Mouse (Mus musculus): Measurements from ENCODE around the gene Ap5b1. TPM values are rescaled to one million over a fixed set of nuclear protein-coding genes. Genes with fewer than 3 reads are reported as not detected.
A peak's percentile ranks its signal among the peaks of the same experiment; 100 is the strongest.

Ap5b1 gene
- polyA plus RNA-seq (2016; fragmentation: Nextera tagmentation; extraction: Ambion mirVana) = 1.2 and 1.4 TPM in 2 replicates

- WGBS = 1% methylated on average over 100 of the region's 102 CpGs
- Histone ChIP-seq H3K4me3 (peak within 1 kb of the TSS; percentile 84), H3K4me1 (peaks cover 32% of the 10 kb centered on the region), H3K27ac (peak within 1 kb of the TSS; percentile 85), H3K27me3 (ENCODE audit: low read depth, poor library complexity, severe bottlenecking) (peaks cover 65% of the 10 kb centered on the region), H3K9me3 (replicated peaks) (no peaks in the 10 kb centered on the region), H3K36me3 (no peaks in the 10 kb centered on the region)
- DNase-seq (ENCODE audit: low spot score) = peak; percentile 96
Observed at GRCm38 (mm10) chr19:5567534-5568469, at the start of gene Ap5b1. TSS of gene Ap5b1 (plus strand) at chr19:5568025.

DNA sequence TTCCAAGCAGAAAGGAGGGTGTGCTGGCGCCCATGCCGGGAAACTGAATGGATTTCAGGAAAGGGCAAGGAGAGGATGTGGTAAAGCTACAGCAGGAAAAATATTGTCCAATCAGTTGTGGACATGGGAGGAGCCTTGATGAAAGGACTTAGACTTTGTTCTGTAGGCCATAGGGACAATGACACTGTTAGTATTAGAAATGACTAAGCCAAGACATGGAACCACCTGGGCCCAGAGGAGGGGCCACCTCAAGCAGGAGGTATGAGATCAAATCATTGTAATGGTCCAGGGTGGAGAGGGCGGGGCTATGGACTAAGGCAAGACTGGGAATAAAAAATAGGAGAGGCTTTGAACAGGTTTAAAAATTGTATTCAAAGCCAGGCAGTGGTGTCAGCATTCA lies 49.1 kb upstream of the Ap5b1 start:
- no peak overlapping the region for H3K27ac ChIP-seq
- H3K4me1 ChIP-seq = 0 out of 2 replicates have a peak, but pooled peaks cover 2% of the 10 kb centered on the region
- H3K36me3 ChIP-seq = no peaks in the 10 kb centered on the region
- no peaks in the 10 kb centered on the region for H3K27me3 ChIP-seq (ENCODE audit: low read depth, poor library complexity, severe bottlenecking)
- H3K4me3 ChIP-seq = no peak overlapping the region
- 86% methylated on average over 3 of the region's 3 CpGs for WGBS
- no peaks in the 10 kb centered on the region for H3K9me3 ChIP-seq (replicated peaks)
- no peak for DNase-seq (ENCODE audit: low spot score)

DNA sequence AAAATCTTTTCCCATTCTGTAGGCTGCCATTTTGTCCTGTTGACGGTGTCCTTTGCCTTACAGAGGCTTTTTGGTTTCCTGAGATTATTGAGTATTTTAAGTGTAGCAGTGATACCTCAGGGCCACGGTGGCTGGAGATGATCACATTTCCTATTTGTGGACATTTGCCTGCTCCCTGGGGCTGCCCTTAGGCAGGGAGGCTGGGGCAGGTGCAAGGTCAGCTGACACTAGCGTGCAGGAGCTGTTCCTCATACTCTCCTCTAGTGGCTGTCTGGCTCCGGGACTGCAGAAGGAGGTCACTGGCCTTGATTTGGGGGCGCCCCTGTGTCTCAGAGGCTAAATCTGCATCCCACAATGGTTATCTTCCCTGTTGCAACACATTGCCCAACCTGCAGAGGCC lies 42.6 kb upstream of the Ap5b1 start:
- Histone ChIP-seq H3K27ac (no peak overlapping the region), H3K4me3 (no peak overlapping the region), H3K27me3 (ENCODE audit: low read depth, poor library complexity, severe bottlenecking) (peaks cover 3% of the 10 kb centered on the region; the same call in 1 of the 2 replicates), H3K9me3 (replicated peaks) (no peaks in the 10 kb centered on the region), H3K4me1 (peaks cover 4% of the 10 kb centered on the region), H3K36me3 (no peaks in the 10 kb centered on the region)
- 73% methylated on average over 5 of the region's 5 CpGs for WGBS
- DNase-seq (ENCODE audit: low spot score) = no peak

DNA sequence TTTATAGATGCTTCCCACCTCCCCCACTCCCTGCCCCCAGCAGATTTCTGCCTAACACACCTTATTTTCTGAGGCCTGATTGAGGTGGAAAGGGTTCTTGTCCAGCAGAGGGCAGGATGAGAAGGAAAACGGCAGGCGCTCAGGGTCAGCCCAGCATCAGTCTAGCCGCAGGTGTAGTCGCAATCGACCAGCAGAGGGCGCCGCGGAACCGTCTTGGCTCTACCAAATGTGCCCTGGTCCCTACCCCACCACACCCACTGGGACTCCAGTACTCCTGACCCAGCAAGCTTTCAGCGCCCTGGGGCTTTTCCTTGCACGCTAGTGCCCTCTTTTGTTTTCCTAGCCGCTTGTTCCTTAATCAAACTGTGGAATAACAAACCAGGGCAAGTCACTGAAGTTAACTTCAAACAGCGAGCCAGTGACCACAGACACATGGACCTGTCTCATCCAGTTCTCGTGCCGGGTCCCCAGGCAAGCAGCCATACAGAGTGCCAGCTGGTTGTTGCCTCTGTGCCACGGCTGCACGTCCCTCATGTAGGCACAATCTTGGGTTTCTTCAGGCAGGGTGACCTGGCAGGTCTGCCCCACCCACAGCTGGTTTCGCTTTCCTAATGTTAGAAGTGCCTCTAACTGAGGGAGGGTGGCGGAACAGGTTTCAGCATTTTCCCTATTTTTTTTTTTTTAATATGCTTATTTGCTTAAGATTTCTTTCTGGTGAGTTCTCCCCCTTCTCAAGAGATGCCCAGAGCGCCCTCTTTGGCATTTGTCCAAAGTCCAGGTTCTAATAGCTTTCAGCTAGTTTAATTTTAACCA lies 38.3 kb upstream of the Ap5b1 start:
- 19% methylated on average over 20 of the region's 20 CpGs for WGBS
- Histone ChIP-seq H3K9me3 (replicated peaks) (no peaks in the 10 kb centered on the region), H3K27me3 (ENCODE audit: low read depth, poor library complexity, severe bottlenecking) (peaks cover 9% of the 10 kb centered on the region), H3K4me1 (peaks cover 11% of the 10 kb centered on the region), H3K27ac (no peak overlapping the region), H3K4me3 (peak overlapping the region; percentile 1; the same call in 1 of the 2 replicates), H3K36me3 (no peaks in the 10 kb centered on the region)
- DNase-seq (ENCODE audit: low spot score) = peak; percentile 99

DNA sequence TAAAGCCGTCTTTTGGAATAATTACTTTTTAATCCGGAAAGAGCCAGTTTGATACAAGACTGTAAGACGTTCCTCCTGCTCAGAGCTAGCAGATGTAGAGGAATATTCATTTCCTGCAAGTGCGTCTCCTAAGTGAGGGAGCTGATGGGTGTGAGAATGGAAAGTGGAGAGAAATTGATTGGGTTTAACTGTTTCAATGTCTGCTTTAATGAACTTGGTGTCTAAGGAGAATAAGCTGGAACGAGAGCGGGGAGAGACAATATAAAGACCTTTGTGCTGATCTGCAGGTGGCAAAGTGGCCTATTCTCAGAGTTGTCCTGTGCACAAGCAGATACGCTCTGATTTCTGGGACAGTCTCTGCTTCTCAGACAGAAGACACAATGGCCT lies 37.7 kb upstream of the Ap5b1 start:
- peaks cover 11% of the 10 kb centered on the region for H3K4me1 ChIP-seq
- no peaks in the 10 kb centered on the region for H3K9me3 ChIP-seq (replicated peaks)
- 80% methylated on average over 7 of the region's 7 CpGs for WGBS
- no peaks in the 10 kb centered on the region for H3K36me3 ChIP-seq
- H3K27me3 ChIP-seq (ENCODE audit: low read depth, poor library complexity, severe bottlenecking) = peaks cover 9% of the 10 kb centered on the region
- no peak overlapping the region for H3K27ac ChIP-seq
- no peak overlapping the region for H3K4me3 ChIP-seq
- DNase-seq (ENCODE audit: low spot score) = no peak

DNA sequence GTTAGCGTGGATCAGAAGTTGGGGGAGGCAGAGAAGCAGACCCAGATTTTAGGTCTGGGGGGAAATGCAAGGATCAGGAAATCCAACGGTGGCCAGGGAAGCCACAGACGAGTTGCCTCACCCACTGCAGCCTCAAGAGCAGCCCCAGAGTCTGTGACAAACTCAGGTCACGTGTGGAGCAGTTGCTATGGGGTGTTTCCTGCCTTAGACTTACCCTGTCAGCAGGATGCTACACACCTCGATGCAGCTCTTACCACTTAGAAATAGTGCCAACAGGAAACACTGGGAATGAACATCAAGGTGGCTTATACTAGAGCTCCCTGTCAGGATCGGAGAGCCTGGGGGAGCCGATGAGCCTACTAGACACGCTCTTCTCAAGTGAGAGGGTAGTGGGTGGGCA lies 35.3 kb upstream of the Ap5b1 start:
- Histone ChIP-seq H3K4me1 (peaks cover 11% of the 10 kb centered on the region), H3K4me3 (no peak overlapping the region), H3K36me3 (no peaks in the 10 kb centered on the region), H3K27me3 (ENCODE audit: low read depth, poor library complexity, severe bottlenecking) (peaks cover 9% of the 10 kb centered on the region), H3K9me3 (replicated peaks) (no peaks in the 10 kb centered on the region), H3K27ac (no peak overlapping the region)
- DNase-seq (ENCODE audit: low spot score) = no peak
- 71% methylated on average over 8 of the region's 8 CpGs for WGBS

DNA sequence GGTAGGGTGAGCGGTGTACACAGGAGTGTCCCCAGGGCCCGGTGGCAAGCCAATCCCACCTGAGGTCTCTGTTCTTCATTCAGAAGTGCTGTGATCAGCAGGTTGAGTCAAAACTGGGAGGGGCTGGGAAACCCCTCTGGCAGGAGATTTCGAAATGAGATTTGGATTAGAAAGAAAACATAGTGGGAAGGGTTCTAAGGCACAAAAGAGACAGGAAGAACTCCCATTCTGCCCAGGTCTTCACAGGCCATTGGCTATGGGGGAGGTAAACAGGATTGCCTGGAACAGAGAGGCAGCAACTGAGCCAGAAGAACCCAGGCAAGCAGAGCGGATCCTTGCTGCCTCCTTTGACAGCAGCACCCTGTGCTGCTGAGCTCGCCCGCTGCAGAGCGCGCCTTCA lies 29.0 kb upstream of the Ap5b1 start:
- H3K27me3 ChIP-seq (ENCODE audit: low read depth, poor library complexity, severe bottlenecking) = 0 out of 2 replicates have a peak, but pooled peaks cover 10% of the 10 kb centered on the region
- no peaks in the 10 kb centered on the region for H3K9me3 ChIP-seq (replicated peaks)
- no peak for DNase-seq (ENCODE audit: low spot score)
- H3K36me3 ChIP-seq = no peaks in the 10 kb centered on the region
- no peaks in the 10 kb centered on the region for H3K4me1 ChIP-seq
- no peak overlapping the region for H3K4me3 ChIP-seq
- no peak overlapping the region for H3K27ac ChIP-seq
- 78% methylated on average over 8 of the region's 8 CpGs for WGBS

DNA sequence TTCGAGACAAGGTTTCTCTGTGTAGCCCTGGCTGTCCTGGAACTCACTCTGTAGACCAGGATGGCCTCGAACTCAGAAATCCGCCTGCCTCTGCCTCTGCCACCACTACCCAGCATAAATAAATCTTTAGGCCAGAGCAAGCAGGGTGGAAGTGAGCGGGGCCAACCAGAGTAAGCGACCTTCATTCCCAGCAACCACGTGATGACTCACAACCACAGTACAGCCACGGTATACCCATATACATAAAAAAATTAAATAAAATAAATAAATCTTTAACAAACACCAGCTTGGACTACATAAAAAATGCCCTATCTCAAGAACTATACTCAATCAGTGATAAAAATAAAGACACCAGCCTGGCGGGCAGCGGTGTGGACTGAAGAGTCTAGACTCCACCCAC lies 24.5 kb upstream of the Ap5b1 start:
- Histone ChIP-seq H3K4me3 (no peak overlapping the region), H3K9me3 (replicated peaks) (no peaks in the 10 kb centered on the region), H3K27ac (no peak overlapping the region), H3K36me3 (no peaks in the 10 kb centered on the region), H3K27me3 (ENCODE audit: low read depth, poor library complexity, severe bottlenecking) (0 out of 2 replicates have a peak, but pooled peaks cover 10% of the 10 kb centered on the region), H3K4me1 (peaks cover 6% of the 10 kb centered on the region; the same call in 1 of the 2 replicates)
- 88% methylated on average over 9 of the region's 9 CpGs for WGBS
- no peak for DNase-seq (ENCODE audit: low spot score)

DNA sequence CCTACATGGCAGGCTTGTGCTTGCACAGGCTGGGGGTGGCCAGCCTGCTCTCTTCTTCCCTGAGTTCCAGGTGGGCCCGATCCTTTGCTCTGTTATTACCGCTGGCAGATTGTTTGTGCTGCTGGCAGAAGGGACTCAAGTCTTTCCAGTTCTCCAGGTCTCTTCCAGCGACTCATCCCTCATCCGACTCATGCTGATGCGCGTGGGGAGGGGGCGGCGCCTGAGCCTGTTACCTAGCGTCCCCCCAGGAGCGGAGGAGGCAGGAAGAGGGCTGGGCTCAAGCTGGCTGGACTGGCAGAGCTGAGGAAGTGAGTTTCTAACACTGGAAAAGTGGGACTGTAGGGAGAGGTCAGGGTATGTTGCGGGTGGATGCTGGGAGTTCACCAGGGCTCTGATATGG lies 23.8 kb upstream of the Ap5b1 start:
- Histone ChIP-seq H3K4me1 (peaks cover 6% of the 10 kb centered on the region; the same call in 1 of the 2 replicates), H3K27ac (no peak overlapping the region), H3K4me3 (no peak overlapping the region), H3K36me3 (no peaks in the 10 kb centered on the region), H3K27me3 (ENCODE audit: low read depth, poor library complexity, severe bottlenecking) (0 out of 2 replicates have a peak, but pooled peaks cover 10% of the 10 kb centered on the region), H3K9me3 (replicated peaks) (no peaks in the 10 kb centered on the region)
- WGBS = 53% methylated on average over 11 of the region's 11 CpGs
- no peak for DNase-seq (ENCODE audit: low spot score)

GRCm38 (mm10) chr19:5547471-5548056 lies 20.3 kb upstream of the Ap5b1 start:
- no peak for DNase-seq (ENCODE audit: low spot score)
- WGBS = 77% methylated on average over 4 of the region's 4 CpGs
- H3K36me3 ChIP-seq = no peaks in the 10 kb centered on the region
- H3K27me3 ChIP-seq (ENCODE audit: low read depth, poor library complexity, severe bottlenecking) = peaks cover 8% of the 10 kb centered on the region; the same call in 1 of the 2 replicates
- H3K4me3 ChIP-seq = no peak overlapping the region
- peaks cover 6% of the 10 kb centered on the region; the same call in 1 of the 2 replicates for H3K4me1 ChIP-seq
- H3K9me3 ChIP-seq (replicated peaks) = no peaks in the 10 kb centered on the region
- H3K27ac ChIP-seq = no peak overlapping the region

GRCm38 (mm10) chr19:5553802-5554201 lies 14.0 kb upstream of the Ap5b1 start:
- H3K4me3 ChIP-seq = no peak overlapping the region
- 42% methylated on average over 8 of the region's 8 CpGs for WGBS
- H3K27me3 ChIP-seq (ENCODE audit: low read depth, poor library complexity, severe bottlenecking) = peaks cover 63% of the 10 kb centered on the region
- H3K27ac ChIP-seq = no peak overlapping the region
- no peak for DNase-seq (ENCODE audit: low spot score)
- no peaks in the 10 kb centered on the region for H3K36me3 ChIP-seq
- H3K4me1 ChIP-seq = peaks cover under 1% of the 10 kb centered on the region; the same call in 1 of the 2 replicates
- H3K9me3 ChIP-seq (replicated peaks) = no peaks in the 10 kb centered on the region

GRCm38 (mm10) chr19:5554212-5554611 lies 13.6 kb upstream of the Ap5b1 start:
- 66% methylated on average over 14 of the region's 14 CpGs for WGBS
- H3K36me3 ChIP-seq = no peaks in the 10 kb centered on the region
- H3K4me1 ChIP-seq = peaks cover 4% of the 10 kb centered on the region
- H3K9me3 ChIP-seq (replicated peaks) = no peaks in the 10 kb centered on the region
- H3K27me3 ChIP-seq (ENCODE audit: low read depth, poor library complexity, severe bottlenecking) = peaks cover 68% of the 10 kb centered on the region
- no peak overlapping the region for H3K27ac ChIP-seq
- no peak overlapping the region for H3K4me3 ChIP-seq
- no peak for DNase-seq (ENCODE audit: low spot score)
